Mouse (Mus musculus) heart, embryonic 13.5 days (tissue): ENCODE results near the gene Znhit2. TPM values are rescaled to one million over a fixed set of nuclear protein-coding genes. Genes with fewer than 3 reads are reported as not detected.

ENCODE experiments used
- ATAC-seq: fragments of 200-750 bp; cut with Nextera tagmentation; 2 replicates; pipeline ENCODE4 v1.8.0; 2017; ENCODE audit warnings: moderate TSS enrichment; ENCODE audit not compliant: insufficient number of reproducible peaks, low FRiP score, low TSS enrichment; ENCODE audit errors: extremely low read depth
- H3K27ac ChIP-seq: fragments of 300-500 bp; sonication (generic); replicated peaks from 2 replicates; pipeline ENCODE4 v1.5.1; 2015; ENCODE audit warnings: moderate library complexity, mild to moderate bottlenecking, inconsistent platforms
- H3K27me3 ChIP-seq: fragments of 300-500 bp; sonication (generic); replicated peaks from 2 replicates; pipeline ENCODE4 v1.6.1; 2015; ENCODE audit warnings: mild to moderate bottlenecking, inconsistent platforms
- H3K36me3 ChIP-seq: fragments of 300-500 bp; sonication (generic); 2 replicates; pipeline ENCODE4 v1.6.1; 2015; ENCODE audit warnings: mild to moderate bottlenecking, inconsistent platforms
- H3K4me1 ChIP-seq: fragments of 300-500 bp; sonication (generic); 2 replicates; pipeline ENCODE4 v1.6.1; 2015; ENCODE audit warnings: inconsistent platforms
- H3K4me2 ChIP-seq: fragments of 300-500 bp; sonication (generic); 2 replicates; pipeline ENCODE4 v1.6.1; 2015; ENCODE audit warnings: inconsistent platforms, mild to moderate bottlenecking, moderate library complexity
- H3K4me3 ChIP-seq: fragments of 300-500 bp; sonication (generic); 2 replicates; pipeline ENCODE4 v1.5.1; 2015; ENCODE audit warnings: moderate library complexity, mild to moderate bottlenecking, inconsistent platforms
- H3K9ac ChIP-seq: fragments of 300-500 bp; sonication (generic); 2 replicates; pipeline ENCODE4 v1.6.1; 2015; ENCODE audit warnings: inconsistent platforms, mild to moderate bottlenecking, moderate library complexity
- H3K9me3 ChIP-seq: fragments of 300-500 bp; sonication (generic); 2 replicates; pipeline ENCODE4 v1.6.1; 2016; ENCODE audit warnings: inconsistent platforms
- WGBS: fragments of 180-500 bp; shearing (Covaris S2); methylation state at CpG from one replicate; pipeline ENCODE4 v1.1.7; 2015; ENCODE audit warnings: mixed read lengths; 5-methylcytosine and 5-hydroxymethylcytosine counted together
- polyA plus RNA-seq: library from polyadenylated mRNA; unstranded; fragments of >200 nt; fragmentation: Nextera tagmentation; extraction: Ambion mirVana; gene quantifications from 2 replicates; pipeline ENCODE4 v1.2.1, GENCODE M21; 2015

Znhit2 gene
- 21.1 and 23.1 TPM in 2 replicates for polyA plus RNA-seq

- H3K27me3 ChIP-seq, result no peaks in the 10 kb centered on the region
- no peaks in the 10 kb centered on the region for H3K9me3 ChIP-seq
- H3K4me3 ChIP-seq, result peak within 1 kb of the TSS; percentile 91
- WGBS, result under 1% methylated on average over 58 of the region's 58 CpGs
- ATAC-seq, result peak; percentile 54; the same call in 1 of the 2 replicates
- H3K9ac ChIP-seq, result peak within 1 kb of the TSS; percentile 98
- H3K27ac ChIP-seq, result peak within 1 kb of the TSS; percentile 95
- H3K36me3 ChIP-seq, result peaks cover 18% of the 10 kb centered on the region
- peak within 1 kb of the TSS; percentile 93 for H3K4me2 ChIP-seq
- H3K4me1 ChIP-seq, result peaks cover 38% of the 10 kb centered on the region
Measured at GRCm38 (mm10) chr19:6061021-6061533, at the start of gene Znhit2. TSS of gene Znhit2 (plus strand) at chr19:6061192.

DNA sequence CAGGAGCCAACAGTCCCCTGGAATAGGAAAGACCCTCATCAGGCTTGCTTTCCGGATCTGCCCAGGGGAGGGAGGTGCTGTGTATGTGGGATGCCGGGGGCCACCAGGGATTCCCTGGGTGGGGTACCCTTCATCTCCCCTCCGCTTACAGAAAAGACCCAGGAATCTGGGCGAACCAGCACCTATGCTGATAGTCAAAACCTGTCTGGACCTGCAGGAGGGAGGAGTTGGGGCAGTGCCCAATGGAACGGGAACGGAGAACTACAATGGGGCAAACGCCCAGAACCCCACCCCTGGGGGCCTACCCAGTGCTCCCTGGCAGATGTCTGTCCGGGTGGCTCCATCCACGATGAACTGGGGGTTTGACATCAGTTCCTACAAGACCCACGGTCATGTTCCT is 47.3 kb upstream of the Znhit2 start:
- Histone ChIP-seq H3K9me3 (no peaks in the 10 kb centered on the region), H3K27me3 (peaks cover 7% of the 10 kb centered on the region), H3K4me3 (no peak overlapping the region), H3K36me3 (no peaks in the 10 kb centered on the region), H3K27ac (no peak overlapping the region), H3K4me1 (peaks cover 20% of the 10 kb centered on the region), H3K4me2 (peak overlapping the region; percentile 81; the same call in 1 of the 2 replicates), H3K9ac (no peak overlapping the region; the same call in 1 of the 2 replicates)
- no peak for ATAC-seq
- 89% methylated on average over 10 of the region's 10 CpGs for WGBS

GRCm38 (mm10) chr19:6014991-6015510 is 45.9 kb upstream of the Znhit2 start:
- Histone ChIP-seq H3K4me1 (peaks cover 20% of the 10 kb centered on the region), H3K36me3 (no peaks in the 10 kb centered on the region), H3K4me2 (peak overlapping the region; percentile 81), H3K9ac (peak overlapping the region; percentile 77), H3K27ac (peak overlapping the region; percentile 61), H3K4me3 (peak overlapping the region; percentile 59), H3K27me3 (peaks cover 7% of the 10 kb centered on the region), H3K9me3 (no peaks in the 10 kb centered on the region)
- 2% methylated on average over 18 of the region's 18 CpGs for WGBS
- peak; percentile 69 for ATAC-seq

- ATAC-seq, result peak; percentile 55; the same call in 1 of the 2 replicates
- H3K4me2 ChIP-seq, result peak within 1 kb of the TSS; percentile 81
- H3K4me3 ChIP-seq, result peak within 1 kb of the TSS; percentile 59
- no peaks in the 10 kb centered on the region for H3K9me3 ChIP-seq
- no peaks in the 10 kb centered on the region for H3K36me3 ChIP-seq
- 2% methylated on average over 40 of the region's 40 CpGs for WGBS
- H3K9ac ChIP-seq, result peak within 1 kb of the TSS; percentile 77
- peak within 1 kb of the TSS; percentile 61 for H3K27ac ChIP-seq
- peaks cover 20% of the 10 kb centered on the region for H3K4me1 ChIP-seq
- H3K27me3 ChIP-seq, result peaks cover 7% of the 10 kb centered on the region
Measured at GRCm38 (mm10) chr19:6015511-6016315, 45.3 kb upstream of the Znhit2 start, which contains the start of gene Capn1. TSS of gene Capn1 (minus strand) at chr19:6015897.

GRCm38 (mm10) chr19:6016532-6016931 is 44.5 kb upstream of the Znhit2 start:
- WGBS, result 36% methylated on average over 7 of the region's 7 CpGs
- Histone ChIP-seq H3K4me3 (no peak overlapping the region), H3K9me3 (no peaks in the 10 kb centered on the region), H3K4me2 (peak overlapping the region; percentile 81), H3K27ac (no peak overlapping the region), H3K27me3 (peaks cover 7% of the 10 kb centered on the region), H3K9ac (peak overlapping the region; percentile 77; the same call in 1 of the 2 replicates), H3K4me1 (peaks cover 20% of the 10 kb centered on the region), H3K36me3 (no peaks in the 10 kb centered on the region)
- ATAC-seq, result no peak

GRCm38 (mm10) chr19:6018142-6019089 is 42.6 kb upstream of the Znhit2 start:
- H3K36me3 ChIP-seq, result no peaks in the 10 kb centered on the region
- H3K9me3 ChIP-seq, result no peaks in the 10 kb centered on the region
- peaks cover 20% of the 10 kb centered on the region for H3K4me1 ChIP-seq
- 27% methylated on average over 15 of the region's 15 CpGs for WGBS
- H3K27ac ChIP-seq, result no peak overlapping the region
- no peak for ATAC-seq
- no peak overlapping the region for H3K4me2 ChIP-seq
- H3K4me3 ChIP-seq, result no peak overlapping the region
- H3K27me3 ChIP-seq, result peaks cover 7% of the 10 kb centered on the region
- H3K9ac ChIP-seq, result no peak overlapping the region

- 46% methylated on average over 3 of the region's 3 CpGs for WGBS
Measured at GRCm38 (mm10) chr19:6020276-6020675, 40.7 kb upstream of the Znhit2 start.

GRCm38 (mm10) chr19:6023059-6023458 is 37.9 kb upstream of the Znhit2 start:
- no peaks in the 10 kb centered on the region for H3K4me1 ChIP-seq
- no peak overlapping the region for H3K9ac ChIP-seq
- 49% methylated on average over 8 of the region's 8 CpGs for WGBS
- H3K27ac ChIP-seq, result no peak overlapping the region
- H3K27me3 ChIP-seq, result 0 out of 2 replicates have a peak, but pooled peaks cover 4% of the 10 kb centered on the region
- H3K4me2 ChIP-seq, result no peak overlapping the region
- H3K36me3 ChIP-seq, result no peaks in the 10 kb centered on the region
- H3K4me3 ChIP-seq, result no peak overlapping the region
- no peak for ATAC-seq
- no peaks in the 10 kb centered on the region for H3K9me3 ChIP-seq

More at GRCm38 (mm10) chr19:6020276-6020675, 40.7 kb upstream of the Znhit2 start:
- H3K4me2 ChIP-seq, result no peak overlapping the region
- no peaks in the 10 kb centered on the region for H3K36me3 ChIP-seq
- H3K9ac ChIP-seq, result no peak overlapping the region
- no peak overlapping the region for H3K4me3 ChIP-seq
- no peak overlapping the region for H3K27ac ChIP-seq
- no peak for ATAC-seq
- peaks cover 7% of the 10 kb centered on the region for H3K27me3 ChIP-seq
- peaks cover 11% of the 10 kb centered on the region for H3K4me1 ChIP-seq
- no peaks in the 10 kb centered on the region for H3K9me3 ChIP-seq

DNA sequence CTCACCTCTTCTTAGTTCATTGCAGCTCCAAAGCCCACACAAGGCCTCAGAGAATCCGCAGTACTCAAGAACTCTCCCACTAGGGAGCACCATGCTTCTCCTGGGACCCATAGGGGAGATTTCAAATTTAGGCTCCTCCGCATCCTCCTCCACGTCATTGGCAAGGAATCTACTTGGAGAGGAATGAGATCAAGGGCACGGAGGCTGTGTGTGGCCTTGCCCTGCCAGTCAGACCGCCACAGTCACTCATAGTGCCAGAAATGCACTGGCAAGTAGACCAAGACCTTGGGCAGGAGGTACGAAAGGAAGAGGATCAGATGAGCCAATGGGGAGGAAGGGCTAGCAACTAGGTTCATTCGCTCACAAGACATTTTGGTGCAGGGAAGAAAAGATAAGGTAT is 37.1 kb upstream of the Znhit2 start:
- Histone ChIP-seq H3K4me1 (no peaks in the 10 kb centered on the region), H3K27ac (no peak overlapping the region), H3K27me3 (0 out of 2 replicates have a peak, but pooled peaks cover 4% of the 10 kb centered on the region), H3K9me3 (no peaks in the 10 kb centered on the region), H3K36me3 (no peaks in the 10 kb centered on the region), H3K4me2 (no peak overlapping the region), H3K9ac (no peak overlapping the region), H3K4me3 (no peak overlapping the region)
- no peak for ATAC-seq
- WGBS, result 72% methylated on average over 7 of the region's 7 CpGs

DNA sequence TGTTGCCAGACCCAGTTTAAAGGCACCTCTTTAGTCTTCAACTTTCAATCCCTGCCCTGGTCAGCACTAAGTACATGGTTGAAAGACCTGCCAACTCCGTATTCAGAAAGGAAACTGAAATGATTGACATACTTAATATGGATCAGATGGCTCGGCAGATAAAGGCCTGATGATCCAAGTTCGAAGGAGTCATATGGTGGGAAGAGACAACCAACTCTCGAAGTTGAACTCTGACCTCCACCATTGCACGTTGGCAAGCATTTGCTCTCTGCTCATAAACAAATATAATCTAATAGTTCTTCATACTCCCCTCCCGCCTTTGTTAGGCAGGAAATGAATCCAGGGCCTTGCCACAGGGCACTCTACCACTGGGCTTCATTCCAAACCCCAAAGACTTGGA is 32.0 kb upstream of the Znhit2 start:
- 78% methylated on average over 6 of the region's 6 CpGs for WGBS
- no peaks in the 10 kb centered on the region for H3K9me3 ChIP-seq
- peaks cover 8% of the 10 kb centered on the region; the same call in 1 of the 2 replicates for H3K27me3 ChIP-seq
- H3K27ac ChIP-seq, result no peak overlapping the region
- H3K9ac ChIP-seq, result no peak overlapping the region
- no peak overlapping the region for H3K4me2 ChIP-seq
- H3K4me1 ChIP-seq, result no peaks in the 10 kb centered on the region
- H3K4me3 ChIP-seq, result no peak overlapping the region
- no peak for ATAC-seq
- H3K36me3 ChIP-seq, result no peaks in the 10 kb centered on the region
